Mouse (Mus musculus) erythroblast, embryonic 14.5 days (primary cell): ENCODE measurements around the gene Tmem121.

Source experiments
- GATA1 ChIP-seq: IDR thresholded peaks from 2 replicates; pipeline ENCODE4 v1.6.1; 2012; ENCODE audit warnings: low read length, inconsistent platforms, mixed read lengths
- TAL1 ChIP-seq: IDR thresholded peaks from 3 replicates; pipeline ENCODE4 v1.6.1; 2012; ENCODE audit warnings: low read length, inconsistent platforms, mixed read lengths

GRCm38 (mm10) chr12:113220447-113220846 lies 34.7 kb downstream of the Tmem121 start:
- TF ChIP-seq TAL1 (no peak), GATA1 (no peak)
